Comparison of ENCODE assay signal across 12 mouse cellular contexts in the genomic region with DNA sequence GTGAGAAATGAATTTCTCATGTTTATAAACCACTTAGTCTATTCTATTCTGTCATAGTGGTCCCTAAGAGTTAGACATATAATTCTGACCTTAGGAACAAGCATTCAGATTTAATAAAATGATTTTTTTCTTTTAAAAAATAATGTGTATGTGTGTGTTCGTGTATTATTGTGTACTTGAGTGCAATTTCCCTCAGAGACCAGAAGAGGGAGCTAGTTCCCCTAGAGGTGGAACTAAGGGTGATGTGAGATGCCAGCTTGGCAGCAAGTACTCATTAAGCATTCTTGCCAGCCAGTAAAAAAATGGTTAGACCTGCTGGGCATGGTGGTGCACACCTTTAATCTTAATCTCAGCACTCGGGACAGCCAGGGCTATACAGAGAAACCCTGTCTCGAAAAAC.
DNase-seq lines count a peak whose midpoint lies in the region; ATAC-seq and TF ChIP-seq lines count a peak whose summit lies in the region.
"Had no signal": no experiment of that assay in that cellular context is flagged by ENCODE, and none has a peak within 500 bp of the region (broad histone marks: within the 10 kb centered on the region; RNA-seq: fewer than 3 reads in every experiment).

No protein-coding gene starts in this region.

- 81% methylated on average over 3 of the region's 3 CpGs for WGBS in midbrain, embryonic 14.5 days
- 68% methylated on average over 3 of the region's 3 CpGs for WGBS in midbrain, embryonic 10.5 days
- 70% methylated on average over 3 of the region's 3 CpGs for WGBS in stomach, postnatal 0 days

- no peak for TF ChIP-seq EP300 in stomach, postnatal 0 days (optimal IDR thresholded peaks at IDR 0.05)

- no peak for TF ChIP-seq POLR2A in brain, embryonic 14.5 days (IDR thresholded peaks at IDR 0.05; ENCODE audit: borderline replicate concordance, extremely low read depth, insufficient read depth, insufficient read length, poor library complexity, severe bottlenecking)

- H3K4me2 ChIP-seq in midbrain, embryonic 14.5 days (ENCODE audit: low read length): no peak overlapping the region
- no peak overlapping the region for H3K4me2 ChIP-seq in stomach, postnatal 0 days (replicated peaks; ENCODE audit: low read depth)
- H3K4me2 ChIP-seq: embryonic facial prominence, embryonic 12.5 days; limb, embryonic 13.5 days had no signal

- no peaks in the 10 kb centered on the region for H3K9me3 ChIP-seq in midbrain, embryonic 14.5 days (ENCODE audit: control insufficient read depth, low read length)
- no peaks in the 10 kb centered on the region for H3K9me3 ChIP-seq in midbrain, embryonic 10.5 days (replicated peaks)
- H3K9me3 ChIP-seq in stomach, postnatal 0 days (ENCODE audit: control insufficient read depth, low read length): no peaks in the 10 kb centered on the region
- H3K9me3 ChIP-seq: embryonic facial prominence, embryonic 12.5 days; limb, embryonic 13.5 days had no signal

- no peak for ATAC-seq in midbrain, embryonic 14.5 days (ENCODE audit: low FRiP score, low TSS enrichment)
- ATAC-seq in stomach, postnatal 0 days (ENCODE audit: low FRiP score, low TSS enrichment): no peak

- intact Hi-C loops in gastrocnemius, adult 2 months (cut with DNase I): no loop called here
- intact Hi-C loops in gastrocnemius, postnatal 14 days (cut with DNase I; ENCODE audit: low total_unique reads): no loop called here
- intact Hi-C loops in heart, postnatal 25 days (cut with DNase I): no loop called here

- H3K4me1 ChIP-seq in midbrain, embryonic 14.5 days (ENCODE audit: control insufficient read depth, insufficient read depth, low read length): no peaks in the 10 kb centered on the region
- H3K4me1 ChIP-seq in midbrain, embryonic 10.5 days: no peaks in the 10 kb centered on the region
- H3K4me1 ChIP-seq in stomach, postnatal 0 days (replicated peaks; ENCODE audit: control insufficient read depth, insufficient read depth): no peaks in the 10 kb centered on the region
- H3K4me1 ChIP-seq: embryonic facial prominence, embryonic 12.5 days; limb, embryonic 13.5 days had no signal

- peak; percentile 3; the same call in 1 of the 2 replicates for TF ChIP-seq CTCF in gastrocnemius, adult 2 months (IDR thresholded peaks at IDR 0.05)
- TF ChIP-seq CTCF in brain, embryonic 14.5 days (IDR thresholded peaks at IDR 0.05; ENCODE audit: borderline replicate concordance, extremely low read depth, insufficient read depth, insufficient read length): peak; percentile 25; the same call in 1 of the 2 replicates
- peak; percentile 45 for TF ChIP-seq CTCF in stomach, postnatal 0 days (IDR thresholded peaks at IDR 0.05; ENCODE audit: low read depth)

- no peak overlapping the region for H3K27ac ChIP-seq in gastrocnemius, adult 2 months
- H3K27ac ChIP-seq in midbrain, embryonic 14.5 days (replicated peaks; ENCODE audit: low read depth, low read length): no peak overlapping the region
- H3K27ac ChIP-seq in midbrain, embryonic 10.5 days (replicated peaks): no peak overlapping the region
- no peak overlapping the region for H3K27ac ChIP-seq in stomach, postnatal 0 days (replicated peaks)
- H3K27ac ChIP-seq: embryonic facial prominence, embryonic 12.5 days; limb, embryonic 13.5 days had no signal

- H3K36me3 ChIP-seq in midbrain, embryonic 14.5 days (ENCODE audit: control insufficient read depth, insufficient read depth, low read length): no peaks in the 10 kb centered on the region
- H3K36me3 ChIP-seq in midbrain, embryonic 10.5 days: no peaks in the 10 kb centered on the region
- no peaks in the 10 kb centered on the region for H3K36me3 ChIP-seq in stomach, postnatal 0 days (ENCODE audit: control insufficient read depth, insufficient read depth, low read length)
- H3K36me3 ChIP-seq: embryonic facial prominence, embryonic 12.5 days; limb, embryonic 13.5 days had no signal

- no peak overlapping the region for H3K9ac ChIP-seq in midbrain, embryonic 14.5 days (replicated peaks; ENCODE audit: low read length)
- H3K9ac ChIP-seq in stomach, postnatal 0 days (ENCODE audit: low read length): no peak overlapping the region
- H3K9ac ChIP-seq: embryonic facial prominence, embryonic 12.5 days; limb, embryonic 13.5 days had no signal

- DNase-seq in gastrocnemius, adult 2 months: no peak
- DNase-seq in gastrocnemius, postnatal 14 days: no peak
- peak; percentile 22 for DNase-seq in midbrain, embryonic 14.5 days
- no peak for DNase-seq in midbrain, embryonic 10.5 days (ENCODE audit: low spot score)
- peak; percentile 42 for DNase-seq in brain, embryonic 14.5 days (ENCODE audit: low read depth)
- DNase-seq in stomach, postnatal 0 days (ENCODE audit: low spot score): no peak
- no peak for DNase-seq in thymus, postnatal 36 days
- DNase-seq in heart, postnatal 25 days (ENCODE audit: low spot score): no peak
- DNase-seq: heart, adult 11 months; kidney, adult 2 months had no signal

- H3K4me3 ChIP-seq in gastrocnemius, adult 2 months: no peak overlapping the region
- H3K4me3 ChIP-seq in midbrain, embryonic 14.5 days (replicated peaks; ENCODE audit: low read depth, low read length): no peak overlapping the region
- H3K4me3 ChIP-seq in midbrain, embryonic 10.5 days: no peak overlapping the region
- no peak overlapping the region for H3K4me3 ChIP-seq in stomach, postnatal 0 days (ENCODE audit: low read depth, low read length)
- H3K4me3 ChIP-seq: embryonic facial prominence, embryonic 12.5 days; limb, embryonic 13.5 days had no signal

- no peaks in the 10 kb centered on the region for H3K27me3 ChIP-seq in midbrain, embryonic 14.5 days (ENCODE audit: control insufficient read depth, insufficient read depth, low read length)
- H3K27me3 ChIP-seq in midbrain, embryonic 10.5 days (ENCODE audit: low read depth, poor library complexity, severe bottlenecking): no peaks in the 10 kb centered on the region
- no peaks in the 10 kb centered on the region for H3K27me3 ChIP-seq in stomach, postnatal 0 days (ENCODE audit: control insufficient read depth, insufficient read depth, low read length)
- H3K27me3 ChIP-seq: embryonic facial prominence, embryonic 12.5 days; limb, embryonic 13.5 days had no signal

Comparison
In these comparisons a context has a peak if more than half of its experiments do, and no peak if none do; other contexts are left out.
1. DNase-seq: peak in midbrain, embryonic 14.5 days (single experiment) and brain, embryonic 14.5 days (single experiment); none in gastrocnemius, adult 2 months (single experiment), gastrocnemius, postnatal 14 days (single experiment), midbrain, embryonic 10.5 days (single experiment), stomach, postnatal 0 days (single experiment), thymus, postnatal 36 days (0 of 2) and heart, postnatal 25 days (single experiment).
2. Peak in every context shown above with its lines, with median percentiles within 50 percentile points of each other: CTCF ChIP-seq.